Mouse (Mus musculus): Measurements from ENCODE around the gene As3mt.
"Not testable (repeated sequence)": the region's sequence is repeated elsewhere in the genome, so short reads cannot be mapped to it uniquely, and the experiment has no call there.

Gene As3mt

GRCm38 (mm10) chr19:46756221-46756620, 49.0 kb downstream of the As3mt start:
- DNase-seq = no peak

GRCm38 (mm10) chr19:46759096-46759495, 51.8 kb downstream of the As3mt start:
- no peak for DNase-seq

- not testable (repeated sequence) for DNase-seq
Measured at GRCm38 (mm10) chr19:46759909-46760308, 52.7 kb downstream of the As3mt start.

DNA sequence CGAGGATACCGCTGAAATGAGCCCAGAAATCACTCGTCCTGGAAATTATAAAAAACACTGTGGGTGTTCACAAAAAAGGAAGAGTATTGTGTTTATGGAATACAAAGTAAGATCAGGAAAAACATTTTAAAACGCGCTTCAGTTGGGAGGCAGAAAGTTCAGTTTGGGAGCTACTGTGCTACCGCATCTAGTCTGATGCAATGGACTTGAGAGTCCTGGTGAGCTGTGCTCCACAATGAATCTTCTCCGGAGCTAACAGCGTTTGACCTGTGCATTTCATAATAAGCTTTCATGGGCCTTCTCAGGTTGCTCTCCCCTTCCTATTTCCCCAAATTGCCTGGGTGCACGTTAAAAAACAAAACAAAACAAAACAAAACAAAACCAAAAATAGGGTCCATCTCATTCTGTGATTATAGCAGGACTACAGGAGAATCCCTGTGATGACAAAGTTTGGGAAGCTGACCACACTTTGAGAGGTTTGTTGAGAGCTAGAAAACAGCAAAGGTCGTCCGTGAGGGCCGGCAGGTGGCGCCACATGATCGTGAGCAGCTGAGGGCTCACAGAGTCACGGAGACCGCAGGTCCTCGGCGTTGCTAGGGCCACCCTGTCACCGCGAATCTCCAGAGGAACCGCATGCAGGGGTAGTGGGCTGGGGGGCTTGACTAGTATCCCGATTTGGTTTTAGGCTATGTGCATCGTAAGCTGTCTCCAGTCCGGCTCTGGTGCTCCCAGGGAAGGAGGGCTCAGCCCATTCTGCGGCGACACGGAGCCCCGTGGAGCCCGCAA, 53.3 kb downstream of the As3mt start:
- peak; percentile 62 to 78 for DNase-seq

DNA sequence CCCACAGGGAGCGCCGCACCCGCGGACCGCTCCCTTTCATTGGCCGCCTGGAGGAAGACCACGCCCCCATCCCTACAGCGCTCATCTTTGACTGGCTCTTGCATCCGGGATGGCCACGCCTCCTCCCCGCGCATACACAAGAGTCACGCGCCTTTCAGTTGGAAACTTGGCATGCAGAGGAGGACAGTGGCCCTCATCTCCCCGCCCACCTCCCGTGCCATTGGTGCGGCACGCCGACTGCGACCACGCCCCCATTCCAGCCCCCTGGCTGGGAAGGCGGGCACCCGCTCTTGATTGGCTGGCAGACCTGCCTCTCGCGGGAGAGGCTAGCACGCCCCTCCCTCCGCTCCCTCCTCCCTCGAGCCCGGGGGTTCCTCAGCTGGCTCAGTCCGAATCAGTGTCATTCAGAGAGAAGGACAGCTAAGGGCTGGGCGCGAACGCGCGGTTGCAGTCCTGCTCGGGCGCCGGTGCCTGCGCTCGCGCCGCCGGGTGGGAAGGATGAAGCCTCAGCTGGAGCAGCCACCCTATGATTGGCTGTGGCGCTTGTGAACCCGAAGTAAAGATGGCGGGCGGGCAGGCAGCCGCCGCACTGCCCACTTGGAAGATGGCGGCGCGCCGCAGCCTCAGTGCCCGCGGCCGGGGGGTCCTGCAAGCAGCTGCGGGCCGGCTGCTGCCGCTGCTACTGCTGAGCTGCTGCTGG, 54.1 kb downstream of the As3mt start, which contains the start of gene Cnnm2:
Cnnm2 (plus strand) TSS at position 350 of the 700 bp plus-strand sequence.
- peak; percentile 100 for DNase-seq

DNA sequence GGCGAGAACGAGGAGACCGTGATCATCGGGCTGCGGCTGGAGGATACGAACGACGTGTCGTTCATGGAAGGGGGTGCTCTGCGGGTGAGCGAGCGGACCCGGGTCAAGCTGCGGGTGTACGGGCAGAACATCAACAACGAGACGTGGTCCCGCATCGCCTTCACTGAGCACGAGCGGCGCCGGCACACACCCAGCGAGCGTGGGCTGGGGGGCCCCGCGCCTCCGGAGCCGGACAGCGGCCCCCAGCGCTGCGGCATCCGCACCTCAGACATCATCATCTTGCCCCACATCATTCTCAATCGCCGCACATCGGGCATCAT, 54.7 kb downstream of the As3mt start:
- no peak for DNase-seq

GRCm38 (mm10) chr19:46762291-46762991, 55.2 kb downstream of the As3mt start:
- DNase-seq = peak; percentile 9 to 27

DNA sequence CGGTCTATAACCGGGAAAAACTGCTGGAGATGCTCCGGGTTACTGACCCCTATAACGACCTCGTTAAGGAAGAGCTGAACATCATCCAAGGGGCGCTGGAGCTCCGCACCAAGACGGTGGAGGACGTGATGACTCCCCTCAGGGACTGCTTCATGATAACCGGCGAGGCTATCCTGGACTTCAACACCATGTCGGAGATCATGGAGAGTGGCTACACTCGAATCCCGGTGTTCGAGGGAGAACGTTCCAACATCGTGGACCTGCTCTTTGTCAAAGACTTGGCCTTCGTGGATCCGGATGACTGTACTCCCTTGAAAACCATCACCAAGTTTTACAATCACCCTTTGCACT, 55.7 kb downstream of the As3mt start:
- no peak for DNase-seq

- no peak for DNase-seq
Measured at GRCm38 (mm10) chr19:46763356-46763755, 56.1 kb downstream of the As3mt start.

DNA sequence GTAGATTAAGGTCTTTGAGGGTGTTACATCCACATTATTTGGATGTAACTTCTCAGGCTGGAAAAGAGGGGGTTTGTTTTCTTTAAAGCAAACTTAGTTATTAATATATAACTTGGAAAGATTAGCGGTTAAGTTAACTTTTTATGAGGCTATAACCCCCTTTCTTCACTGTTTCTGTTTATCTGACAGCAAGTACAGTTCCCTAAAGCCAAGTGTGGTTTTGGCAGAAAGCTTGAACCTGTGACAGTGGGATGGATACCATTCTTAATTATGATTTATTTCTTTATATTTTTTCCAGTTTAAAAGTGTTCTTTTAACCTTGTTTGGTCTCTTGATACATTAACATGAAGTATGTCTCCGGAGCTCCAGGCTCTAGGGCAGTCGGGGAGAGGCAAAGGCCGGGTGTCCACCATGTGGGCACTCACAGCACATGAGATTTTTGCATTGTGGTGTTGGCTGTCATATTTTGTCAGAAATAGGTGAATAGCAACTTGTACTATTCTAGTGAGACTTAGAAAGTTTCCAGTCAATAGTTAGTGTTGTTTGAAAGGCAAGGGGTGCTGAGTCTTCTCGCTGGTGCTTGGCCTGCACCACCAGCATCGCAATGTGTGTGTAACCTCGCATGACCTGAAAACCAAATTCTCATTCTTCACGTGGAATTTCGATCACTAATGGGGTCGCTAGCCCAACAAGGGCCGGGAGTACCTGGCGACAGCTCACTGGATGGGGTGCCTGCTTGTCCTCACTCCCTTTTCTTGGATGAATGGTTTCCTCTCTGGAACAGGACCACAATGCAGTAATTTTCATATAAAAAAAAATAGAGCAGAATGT, 56.9 kb downstream of the As3mt start:
- no peak for DNase-seq

GRCm38 (mm10) chr19:46764763-46765117, 57.5 kb downstream of the As3mt start:
- DNase-seq = no peak

GRCm38 (mm10) chr19:46766125-46766524, 58.9 kb downstream of the As3mt start:
- no peak for DNase-seq

DNA sequence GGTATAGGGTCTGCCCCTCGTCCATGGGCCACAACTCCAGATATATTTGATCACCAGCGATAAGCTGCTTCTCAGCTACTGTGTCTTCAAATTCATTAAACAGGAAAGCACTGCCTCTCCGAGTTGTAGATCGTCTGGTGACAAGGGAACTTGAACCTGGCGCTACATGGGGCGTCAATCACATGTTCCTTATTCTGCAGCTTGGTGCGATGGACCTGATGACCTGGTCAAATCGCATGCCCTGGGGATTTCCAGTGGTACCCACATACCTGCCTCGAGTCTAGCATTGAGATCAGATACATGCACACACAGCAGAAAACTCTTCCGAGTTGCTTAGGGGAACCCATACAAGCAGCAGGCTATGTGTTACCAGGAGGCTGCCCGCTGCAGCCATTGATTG, 62.5 kb downstream of the As3mt start:
- DNase-seq = no peak

GRCm38 (mm10) chr19:46771801-46772200, 64.5 kb downstream of the As3mt start:
- DNase-seq = no peak

- DNase-seq = no peak
Measured at GRCm38 (mm10) chr19:46776391-46776790, 69.1 kb downstream of the As3mt start.

DNA sequence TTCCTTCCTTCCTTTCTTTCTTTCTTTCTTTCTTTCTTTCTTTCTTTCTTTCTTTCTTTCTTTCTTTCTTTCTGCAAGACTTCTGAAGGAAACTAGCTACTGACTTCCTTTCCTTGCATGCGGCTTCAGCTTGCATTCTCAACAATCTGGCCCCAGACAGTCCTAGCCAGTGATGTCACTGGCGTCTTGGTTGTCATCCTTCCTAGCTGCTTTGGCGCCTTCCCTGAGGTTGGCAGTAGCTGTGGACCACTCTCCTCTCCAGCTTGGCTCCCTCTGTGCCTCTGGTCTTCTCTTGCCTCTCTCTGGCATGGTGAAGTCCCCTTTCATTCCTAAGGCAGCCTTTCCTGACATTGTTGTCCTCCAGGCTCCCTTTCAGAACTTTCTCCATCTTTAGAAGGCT, 69.6 kb downstream of the As3mt start:
- DNase-seq = no peak

GRCm38 (mm10) chr19:46777928-46778680, 70.8 kb downstream of the As3mt start:
- no peak for DNase-seq

GRCm38 (mm10) chr19:46779130-46779529, 71.9 kb downstream of the As3mt start:
- not testable (repeated sequence) for DNase-seq

GRCm38 (mm10) chr19:46784038-46784437, 76.8 kb downstream of the As3mt start:
- DNase-seq = no peak

DNA sequence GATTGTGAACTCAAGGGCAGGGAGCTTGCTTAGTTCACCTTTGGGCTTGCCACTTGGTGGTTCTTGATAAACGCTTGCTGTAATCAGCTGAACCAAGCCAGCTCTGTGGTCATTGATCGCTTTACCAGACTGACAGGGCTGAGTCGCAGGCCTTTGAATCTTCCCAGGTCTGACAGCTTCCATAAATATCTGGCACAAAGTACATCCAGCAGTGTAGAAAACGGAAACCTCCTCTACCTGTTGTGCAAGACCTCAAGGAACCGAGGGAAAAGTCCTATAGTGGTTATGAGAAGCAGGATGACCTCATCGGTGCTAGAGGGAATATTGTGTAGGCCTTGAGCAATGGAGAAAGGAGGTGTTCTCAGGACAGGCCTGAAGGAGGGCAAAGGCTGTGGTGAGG, 77.2 kb downstream of the As3mt start:
- no peak for DNase-seq

- no peak for DNase-seq
Measured at GRCm38 (mm10) chr19:46785633-46786032, 78.4 kb downstream of the As3mt start.

DNA sequence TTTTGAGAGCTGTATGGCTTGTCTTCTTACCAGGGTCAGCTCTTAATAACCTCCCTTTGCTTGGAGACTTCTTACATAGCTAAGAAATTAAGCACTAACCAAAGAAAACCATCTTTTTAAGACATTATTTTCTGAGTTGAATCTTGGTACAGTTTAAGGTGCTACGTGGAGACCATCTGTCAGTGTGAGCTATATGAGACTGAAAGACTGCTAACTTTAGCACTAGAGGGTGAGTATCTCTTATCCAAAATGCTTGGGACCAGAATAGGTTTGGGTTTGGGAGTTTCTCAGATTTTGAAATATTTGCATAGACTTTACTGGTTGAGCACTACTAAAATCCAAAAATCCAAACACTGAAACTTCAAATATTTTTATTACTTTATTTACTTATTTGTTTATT, 82.5 kb downstream of the As3mt start:
- DNase-seq = no peak

Data from thymus, adult 18-20 months (tissue).